Mouse (Mus musculus): Measurements from ENCODE around the gene Ap1g2. TPM values are rescaled to one million over a fixed set of nuclear protein-coding genes. Genes with fewer than 3 reads are reported as not detected.
A peak's percentile ranks its signal among the peaks of the same experiment; 100 is the strongest.

The Ap1g2 gene
- polyA plus RNA-seq, 1 experiment from 2014 or later = 29.1 TPM

DNA sequence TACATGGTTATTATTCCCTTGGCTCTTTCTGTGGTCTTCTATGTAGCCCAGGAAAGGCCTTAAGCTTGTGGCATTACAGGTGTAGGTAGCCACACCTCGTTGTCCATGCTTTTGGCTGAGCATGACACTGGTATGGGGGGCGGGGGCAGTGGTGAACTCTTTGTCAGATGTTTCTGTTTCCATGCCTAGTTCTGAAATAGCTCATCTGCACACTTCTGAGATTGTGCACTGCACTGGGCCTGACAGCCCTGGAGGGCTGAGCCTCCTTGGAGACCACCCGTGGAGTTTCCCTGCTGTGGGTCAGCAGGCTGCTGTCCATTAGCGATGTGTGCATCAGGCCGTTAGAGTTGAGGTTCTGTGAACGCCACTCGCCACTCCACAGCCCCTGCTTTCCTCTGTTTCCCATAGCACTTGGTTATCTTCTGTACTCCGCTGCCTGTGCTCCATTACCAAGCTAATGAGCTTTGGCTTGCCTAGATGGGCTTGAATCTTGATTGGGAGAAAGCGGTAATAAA lies 9.8 kb downstream of the Ap1g2 start:
- no peak overlapping the region for H3K9ac ChIP-seq

GRCm38 (mm10) chr14:55095671-55096070 lies 10.7 kb downstream of the Ap1g2 start:
- no peak overlapping the region for H3K27ac ChIP-seq (replicated peaks)
- ATAC-seq (ENCODE audit: insufficient number of reproducible peaks, low FRiP score, low TSS enrichment, low read depth) = no peak
- peaks cover 18% of the 10 kb centered on the region for H3K36me3 ChIP-seq
- H3K4me2 ChIP-seq (replicated peaks) = peak overlapping the region; percentile 66
- H3K9me3 ChIP-seq (replicated peaks) = no peaks in the 10 kb centered on the region
- H3K4me1 ChIP-seq = peaks cover 36% of the 10 kb centered on the region
- H3K27me3 ChIP-seq = no peaks in the 10 kb centered on the region
- H3K9ac ChIP-seq = no peak overlapping the region
- peak overlapping the region; percentile 80 for H3K4me3 ChIP-seq (replicated peaks)
- 65% methylated on average over 12 of the region's 12 CpGs for WGBS

More for the DNA sequence above, 9.8 kb downstream of the Ap1g2 start:
- peaks cover 27% of the 10 kb centered on the region for H3K4me1 ChIP-seq
- no peak overlapping the region for H3K4me3 ChIP-seq (replicated peaks)
- no peaks in the 10 kb centered on the region for H3K27me3 ChIP-seq
- H3K36me3 ChIP-seq = peaks cover 22% of the 10 kb centered on the region
- no peak overlapping the region for H3K4me2 ChIP-seq (replicated peaks)
- no peak overlapping the region for H3K27ac ChIP-seq (replicated peaks)
- H3K9me3 ChIP-seq (replicated peaks) = no peaks in the 10 kb centered on the region
- ATAC-seq (ENCODE audit: insufficient number of reproducible peaks, low FRiP score, low TSS enrichment, low read depth) = no peak
- WGBS = 55% methylated on average over 9 of the region's 9 CpGs

DNA sequence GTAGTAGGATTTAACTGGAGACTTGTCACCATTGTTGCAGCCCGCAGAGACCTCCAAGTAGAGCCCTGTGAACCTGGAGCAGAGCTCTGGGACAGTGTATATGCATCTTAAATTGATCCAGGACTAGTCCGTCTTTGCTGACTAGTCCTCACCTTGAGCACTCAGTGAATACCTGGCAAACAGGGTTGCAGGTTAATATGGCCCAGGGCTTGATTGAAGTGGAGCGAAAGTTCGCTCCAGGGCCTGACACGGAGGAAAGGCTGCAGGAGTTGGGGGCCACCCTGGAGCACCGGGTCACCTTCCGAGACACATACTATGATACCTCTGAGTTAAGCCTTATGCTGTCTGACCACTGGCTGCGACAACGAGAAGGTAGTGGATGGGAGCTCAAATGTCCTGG lies 11.1 kb downstream of the Ap1g2 start:
- H3K27me3 ChIP-seq = no peaks in the 10 kb centered on the region
- WGBS = 52% methylated on average over 9 of the region's 9 CpGs
- peaks cover 36% of the 10 kb centered on the region for H3K4me1 ChIP-seq
- peak overlapping the region; percentile 80 for H3K4me3 ChIP-seq (replicated peaks)
- ATAC-seq (ENCODE audit: insufficient number of reproducible peaks, low FRiP score, low TSS enrichment, low read depth) = no peak
- peaks cover 16% of the 10 kb centered on the region for H3K36me3 ChIP-seq
- H3K27ac ChIP-seq (replicated peaks) = peak overlapping the region; percentile 78; the same call in 1 of the 2 replicates
- no peaks in the 10 kb centered on the region for H3K9me3 ChIP-seq (replicated peaks)
- H3K4me2 ChIP-seq (replicated peaks) = peak overlapping the region; percentile 66
- H3K9ac ChIP-seq = peak overlapping the region; percentile 68

- peaks cover 16% of the 10 kb centered on the region for H3K36me3 ChIP-seq
- ATAC-seq (ENCODE audit: insufficient number of reproducible peaks, low FRiP score, low TSS enrichment, low read depth) = peak; percentile 70
- under 1% methylated on average over 30 of the region's 30 CpGs for WGBS
- no peaks in the 10 kb centered on the region for H3K27me3 ChIP-seq
- peak within 1 kb of the TSS; percentile 68 for H3K9ac ChIP-seq
- peaks cover 36% of the 10 kb centered on the region for H3K4me1 ChIP-seq
- H3K9me3 ChIP-seq (replicated peaks) = no peaks in the 10 kb centered on the region
- H3K27ac ChIP-seq (replicated peaks) = peak within 1 kb of the TSS; percentile 78
- peak within 1 kb of the TSS; percentile 80 for H3K4me3 ChIP-seq (replicated peaks)
- peak within 1 kb of the TSS; percentile 66 for H3K4me2 ChIP-seq (replicated peaks)
Measured at GRCm38 (mm10) chr14:55094704-55095231, 11.6 kb downstream of the Ap1g2 start, which contains the start of gene Thtpa. Gene Thtpa, plus strand, starts transcription at chr14:55094784.

- Histone ChIP-seq H3K36me3 (peaks cover 8% of the 10 kb centered on the region), H3K4me1 (peaks cover 41% of the 10 kb centered on the region), H3K9me3 (replicated peaks) (no peaks in the 10 kb centered on the region), H3K4me2 (replicated peaks) (peak overlapping the region; percentile 66; the same call in 1 of the 2 replicates), H3K9ac (no peak overlapping the region), H3K4me3 (replicated peaks) (0 out of 2 replicates have a peak overlapping the region, but pooled peaks have one; percentile 80), H3K27ac (replicated peaks) (no peak overlapping the region), H3K27me3 (no peaks in the 10 kb centered on the region)
- whole genome bisulfite sequencing = 43% methylated on average over 6 of the region's 6 CpGs
- ATAC-seq (ENCODE audit: insufficient number of reproducible peaks, low FRiP score, low TSS enrichment, low read depth) = no peak
Measured at GRCm38 (mm10) chr14:55093927-55094326, 12.5 kb downstream of the Ap1g2 start.

DNA sequence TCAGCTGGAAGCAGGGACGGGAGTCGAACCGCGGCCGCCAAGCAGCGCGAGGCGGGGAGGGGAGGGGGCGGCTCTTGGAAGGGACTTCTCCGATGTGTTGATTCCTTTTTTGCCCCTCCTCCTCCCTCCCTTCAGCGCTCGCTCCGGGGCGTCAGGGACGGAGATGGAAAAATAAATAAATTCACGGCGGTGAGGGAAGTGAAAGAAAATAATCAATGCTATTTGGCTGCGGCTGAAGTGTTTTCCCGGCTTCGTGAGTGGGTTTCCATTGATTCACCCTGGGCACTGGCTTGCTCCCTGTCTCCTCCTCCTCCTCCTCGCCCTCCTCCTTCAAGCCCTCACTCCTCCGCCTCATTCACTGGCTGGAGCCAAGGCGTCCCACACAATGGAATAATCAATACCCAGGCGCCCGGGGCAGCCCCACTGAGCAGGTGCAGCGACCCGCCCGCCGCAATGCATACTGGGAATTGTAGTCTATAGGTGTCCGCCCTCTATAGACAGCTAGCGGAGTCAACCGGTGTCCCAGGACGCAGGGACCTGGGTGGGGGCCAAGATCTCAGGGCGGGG lies 14.3 kb downstream of the Ap1g2 start, which contains the start of gene Zfhx2:
Gene Zfhx2 (minus strand): TSS at position 314 of the 567 bp plus-strand sequence.
- Histone ChIP-seq H3K27ac (replicated peaks) (peak within 1 kb of the TSS; percentile 65), H3K4me1 (peaks cover 43% of the 10 kb centered on the region), H3K4me2 (replicated peaks) (peak within 1 kb of the TSS; percentile 76), H3K27me3 (no peaks in the 10 kb centered on the region), H3K4me3 (replicated peaks) (peak within 1 kb of the TSS; percentile 56), H3K36me3 (no peaks in the 10 kb centered on the region), H3K9me3 (replicated peaks) (no peaks in the 10 kb centered on the region), H3K9ac (peak within 1 kb of the TSS; percentile 47)
- under 1% methylated on average over 34 of the region's 34 CpGs for WGBS
- ATAC-seq (ENCODE audit: insufficient number of reproducible peaks, low FRiP score, low TSS enrichment, low read depth) = peak; percentile 90

DNA sequence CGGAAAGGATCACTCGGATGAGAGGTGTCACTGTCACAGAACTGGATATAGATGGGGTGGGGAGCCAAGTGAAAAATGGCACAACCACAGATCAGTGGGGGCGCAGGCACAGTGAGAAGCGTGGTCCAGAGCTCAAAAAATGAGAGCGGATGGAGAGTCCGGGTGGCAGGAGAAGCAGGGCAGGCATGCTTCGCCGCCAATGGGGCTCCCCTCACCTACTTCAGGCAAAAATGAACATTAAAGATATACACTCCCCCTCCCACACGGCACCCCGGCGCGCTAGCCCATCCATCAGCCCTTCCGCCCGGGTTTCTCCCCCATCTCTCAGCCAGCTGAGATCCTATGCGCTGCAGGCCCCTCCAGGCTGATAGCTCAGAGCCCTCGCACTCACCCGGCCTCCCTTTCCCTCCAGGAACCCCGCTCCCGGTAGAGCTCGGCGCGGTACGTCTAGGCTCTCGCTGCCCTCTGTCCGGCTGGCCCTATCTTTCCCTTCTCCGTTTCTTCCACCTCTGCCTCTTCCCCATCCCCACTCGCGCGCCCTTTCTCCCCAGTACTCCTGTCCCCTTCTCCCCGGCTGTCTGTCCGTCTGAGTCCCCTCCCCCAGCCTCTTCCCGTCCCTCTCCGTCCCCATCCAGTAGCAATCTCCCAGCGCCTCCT lies 15.1 kb downstream of the Ap1g2 start:
- WGBS = 4% methylated on average over 34 of the region's 34 CpGs
- ATAC-seq (ENCODE audit: insufficient number of reproducible peaks, low FRiP score, low TSS enrichment, low read depth) = no peak
- Histone ChIP-seq H3K4me3 (replicated peaks) (peak overlapping the region; percentile 56), H3K9ac (peak overlapping the region; percentile 47), H3K4me1 (peaks cover 36% of the 10 kb centered on the region), H3K9me3 (replicated peaks) (no peaks in the 10 kb centered on the region), H3K27me3 (no peaks in the 10 kb centered on the region), H3K27ac (replicated peaks) (peak overlapping the region; percentile 65), H3K4me2 (replicated peaks) (peak overlapping the region; percentile 76), H3K36me3 (no peaks in the 10 kb centered on the region)

- Histone ChIP-seq H3K36me3 (no peaks in the 10 kb centered on the region), H3K9ac (no peak overlapping the region), H3K4me2 (replicated peaks) (no peak overlapping the region), H3K9me3 (replicated peaks) (no peaks in the 10 kb centered on the region), H3K27me3 (no peaks in the 10 kb centered on the region), H3K4me1 (peaks cover 24% of the 10 kb centered on the region), H3K4me3 (replicated peaks) (no peak overlapping the region), H3K27ac (replicated peaks) (no peak overlapping the region)
- WGBS = 65% methylated on average over 13 of the region's 13 CpGs
- no peak for ATAC-seq (ENCODE audit: insufficient number of reproducible peaks, low FRiP score, low TSS enrichment, low read depth)
Measured at GRCm38 (mm10) chr14:55089199-55089947, 17.0 kb downstream of the Ap1g2 start.

DNA sequence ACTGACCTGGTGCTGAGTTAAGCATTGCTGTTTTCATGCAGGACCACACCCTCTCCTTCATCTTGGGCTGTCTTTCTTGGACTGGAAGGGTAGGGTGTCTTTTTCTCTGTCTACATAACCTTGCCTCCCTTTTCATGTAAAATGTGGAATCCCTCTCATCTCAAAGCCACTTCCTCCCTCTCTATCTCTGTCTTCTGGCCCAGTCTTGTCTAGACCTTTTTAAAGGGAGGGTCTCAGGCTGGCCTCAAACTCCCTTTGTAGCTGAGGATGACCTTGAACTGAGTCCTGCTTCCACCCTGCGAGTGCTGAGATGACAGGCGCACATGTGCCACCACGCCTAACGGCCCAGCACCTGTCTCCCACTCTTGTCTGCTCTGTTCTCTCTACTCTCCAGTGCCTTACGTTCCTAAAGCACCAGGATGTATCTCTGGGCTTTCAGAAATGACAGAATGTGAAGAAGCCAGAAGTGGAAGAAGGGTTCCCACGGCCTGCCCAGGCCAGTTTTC lies 20.3 kb downstream of the Ap1g2 start:
- 86% methylated on average over 6 of the region's 6 CpGs for WGBS
- ATAC-seq (ENCODE audit: insufficient number of reproducible peaks, low FRiP score, low TSS enrichment, low read depth) = no peak
- H3K4me3 ChIP-seq (replicated peaks) = no peak overlapping the region
- no peak overlapping the region for H3K4me2 ChIP-seq (replicated peaks)
- H3K27ac ChIP-seq (replicated peaks) = no peak overlapping the region
- H3K4me1 ChIP-seq = peaks cover 10% of the 10 kb centered on the region
- no peaks in the 10 kb centered on the region for H3K36me3 ChIP-seq
- H3K9me3 ChIP-seq (replicated peaks) = no peaks in the 10 kb centered on the region
- H3K27me3 ChIP-seq = no peaks in the 10 kb centered on the region
- H3K9ac ChIP-seq = no peak overlapping the region

- H3K27me3 ChIP-seq = no peaks in the 10 kb centered on the region
- H3K27ac ChIP-seq (replicated peaks) = no peak overlapping the region
- no peak overlapping the region for H3K4me3 ChIP-seq (replicated peaks)
- 49% methylated on average over 9 of the region's 9 CpGs for WGBS
- H3K4me1 ChIP-seq = peaks cover 6% of the 10 kb centered on the region; the same call in 1 of the 2 replicates
- H3K9me3 ChIP-seq (replicated peaks) = no peaks in the 10 kb centered on the region
- 0 out of 2 replicates have a peak, but pooled peaks have one; percentile 40 for ATAC-seq (ENCODE audit: insufficient number of reproducible peaks, low FRiP score, low TSS enrichment, low read depth)
- no peak overlapping the region for H3K4me2 ChIP-seq (replicated peaks)
- H3K9ac ChIP-seq = no peak overlapping the region
- no peaks in the 10 kb centered on the region for H3K36me3 ChIP-seq
Measured at GRCm38 (mm10) chr14:55085324-55086008, 20.9 kb downstream of the Ap1g2 start.
